Mouse (Mus musculus): ENCODE measurements around the gene Dnase2a. TPM values are rescaled to one million over a fixed set of nuclear protein-coding genes. Genes with fewer than 3 reads are reported as not detected.

The Dnase2a gene
- polyA plus RNA-seq, 1 experiment = 9.0 TPM

DNA sequence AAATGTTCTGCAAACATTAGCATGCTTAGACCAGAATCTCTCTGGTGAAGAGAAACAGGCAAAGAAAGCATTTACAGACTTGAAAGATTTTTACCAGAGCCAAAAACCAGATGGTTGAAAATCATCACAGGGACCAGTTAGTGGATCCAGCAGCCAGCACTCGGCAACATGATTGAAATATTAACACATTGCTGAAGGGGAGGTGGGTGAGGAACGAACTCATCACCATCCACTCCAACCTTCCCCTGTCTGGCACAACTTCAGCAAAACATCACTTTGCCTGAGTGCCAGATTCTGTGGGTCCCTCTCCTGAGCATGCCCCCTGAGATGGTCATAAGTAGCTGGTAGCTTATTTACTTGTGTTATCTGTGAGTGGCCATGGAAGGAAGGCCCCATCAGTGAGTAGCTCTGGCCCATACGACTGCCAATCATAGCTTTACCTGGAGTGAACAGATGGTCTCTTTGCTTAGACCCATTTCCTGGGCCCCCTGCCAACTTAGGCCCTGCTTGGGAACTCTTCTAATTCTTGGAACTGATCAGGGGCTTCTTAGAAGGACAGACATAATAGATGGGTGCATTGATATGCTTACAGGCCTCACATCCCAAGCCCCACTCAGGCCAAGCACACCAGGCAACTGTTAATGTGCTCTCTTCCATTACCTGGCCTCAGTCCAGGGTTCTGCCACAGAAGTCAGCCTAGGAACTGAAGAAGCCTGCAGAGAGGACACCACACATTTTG is 30.9 kb upstream of the Dnase2a start:
- no peaks in the 10 kb centered on the region for H3K36me3 ChIP-seq (ENCODE audit: control insufficient read depth, insufficient read depth)
- H3K27me3 ChIP-seq (ENCODE audit: control insufficient read depth, insufficient read depth, insufficient read length) = no peaks in the 10 kb centered on the region
- no peaks in the 10 kb centered on the region for H3K79me2 ChIP-seq (ENCODE audit: control insufficient read depth, insufficient read depth)
- H3K4me3 ChIP-seq (ENCODE audit: insufficient read depth, poor library complexity, severe bottlenecking) = no peak overlapping the region
- TF ChIP-seq FOSL1 (IDR thresholded peaks at IDR 0.05; ENCODE audit: insufficient read depth, low read length, poor library complexity, severe bottlenecking) (no peak), MAX (IDR thresholded peaks at IDR 0.05) (no peak), USF1 (IDR thresholded peaks at IDR 0.05; ENCODE audit: low read depth) (no peak), MYOG (IDR thresholded peaks at IDR 0.05; ENCODE audit: control insufficient read depth, extremely low read depth, insufficient read length) (no peak), CEBPB (IDR thresholded peaks at IDR 0.05; ENCODE audit: low read depth) (no peak), MYOD1 (IDR thresholded peaks at IDR 0.05; ENCODE audit: control insufficient read depth, insufficient read length, low read depth) (no peak), CTCF (IDR thresholded peaks at IDR 0.05; ENCODE audit: control insufficient read depth, insufficient read depth, insufficient read length) (no peak)
- H3K79me3 ChIP-seq (ENCODE audit: low read depth) = no peaks in the 10 kb centered on the region
- no peak overlapping the region for H3ac ChIP-seq (ENCODE audit: control insufficient read depth, insufficient read length, low read depth)

DNA sequence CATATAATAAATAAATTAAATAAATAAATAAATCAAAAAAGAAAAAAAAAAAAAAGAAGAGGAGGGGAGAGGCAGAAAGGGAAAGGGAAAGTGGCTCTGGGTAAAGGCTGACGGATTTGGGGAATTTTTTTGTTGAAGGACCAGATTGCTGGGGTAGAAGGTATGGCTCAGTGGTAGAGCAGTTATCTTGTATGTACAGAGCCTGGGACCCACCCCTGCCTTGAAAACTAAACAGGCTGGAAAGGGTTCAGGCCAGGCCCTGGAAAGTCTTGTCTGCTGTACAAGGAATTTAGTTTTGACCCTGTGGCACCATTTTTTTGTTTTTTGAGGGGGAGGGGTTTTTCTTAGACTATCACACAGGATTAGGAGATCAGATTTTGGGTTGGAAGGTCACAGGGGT is 29.4 kb upstream of the Dnase2a start:
- Histone ChIP-seq H3K36me3 (ENCODE audit: control insufficient read depth, insufficient read depth) (no peaks in the 10 kb centered on the region), H3K27me3 (ENCODE audit: control insufficient read depth, insufficient read depth, insufficient read length) (no peaks in the 10 kb centered on the region), H3ac (ENCODE audit: control insufficient read depth, insufficient read length, low read depth) (no peak overlapping the region)

DNA sequence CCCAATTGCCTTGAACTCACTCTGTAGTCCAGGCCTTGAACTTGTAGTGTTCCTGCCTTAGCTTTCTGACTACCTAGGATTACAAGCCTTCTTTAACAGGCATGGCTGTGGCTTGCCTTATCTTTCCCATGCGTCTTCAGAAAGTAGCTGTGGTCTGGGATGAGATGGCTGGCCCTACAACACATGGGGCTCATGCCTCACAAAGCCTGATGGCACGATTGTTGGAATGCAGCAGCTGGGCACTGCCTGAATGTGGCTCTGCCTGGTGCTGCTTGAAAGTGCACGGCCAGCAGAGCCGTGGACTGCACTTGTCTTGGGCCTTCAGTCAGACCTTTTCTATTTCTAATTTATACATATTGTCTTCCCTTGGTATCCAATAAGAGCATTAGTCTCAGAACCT is 23.6 kb upstream of the Dnase2a start:
- no peaks in the 10 kb centered on the region for H3K27me3 ChIP-seq (ENCODE audit: control insufficient read depth, insufficient read depth, insufficient read length)
- TF ChIP-seq CEBPB (IDR thresholded peaks at IDR 0.05; ENCODE audit: low read depth) (no peak), MYOD1 (IDR thresholded peaks at IDR 0.05; ENCODE audit: control insufficient read depth, insufficient read length, low read depth) (no peak), USF1 (IDR thresholded peaks at IDR 0.05; ENCODE audit: low read depth) (no peak), FOSL1 (IDR thresholded peaks at IDR 0.05; ENCODE audit: insufficient read depth, low read length, poor library complexity, severe bottlenecking) (no peak), MAX (IDR thresholded peaks at IDR 0.05) (no peak), CTCF (IDR thresholded peaks at IDR 0.05; ENCODE audit: control insufficient read depth, insufficient read depth, insufficient read length) (no peak), MYOG (IDR thresholded peaks at IDR 0.05; ENCODE audit: control insufficient read depth, extremely low read depth, insufficient read length) (no peak)

More for the DNA sequence above, 29.4 kb upstream of the Dnase2a start:
- no peak for TF ChIP-seq CEBPB (IDR thresholded peaks at IDR 0.05; ENCODE audit: low read depth)
- no peak for TF ChIP-seq MYOG (IDR thresholded peaks at IDR 0.05; ENCODE audit: control insufficient read depth, extremely low read depth, insufficient read length)
- TF ChIP-seq CTCF (IDR thresholded peaks at IDR 0.05; ENCODE audit: control insufficient read depth, insufficient read depth, insufficient read length) = no peak
- TF ChIP-seq MAX (IDR thresholded peaks at IDR 0.05) = no peak
- TF ChIP-seq FOSL1 (IDR thresholded peaks at IDR 0.05; ENCODE audit: insufficient read depth, low read length, poor library complexity, severe bottlenecking) = no peak
- no peak for TF ChIP-seq MYOD1 (IDR thresholded peaks at IDR 0.05; ENCODE audit: control insufficient read depth, insufficient read length, low read depth)
- TF ChIP-seq USF1 (IDR thresholded peaks at IDR 0.05; ENCODE audit: low read depth) = no peak
- no peaks in the 10 kb centered on the region for H3K79me2 ChIP-seq (ENCODE audit: control insufficient read depth, insufficient read depth)
- H3K4me3 ChIP-seq (ENCODE audit: insufficient read depth, poor library complexity, severe bottlenecking) = no peak overlapping the region
- no peaks in the 10 kb centered on the region for H3K79me3 ChIP-seq (ENCODE audit: low read depth)

DNA sequence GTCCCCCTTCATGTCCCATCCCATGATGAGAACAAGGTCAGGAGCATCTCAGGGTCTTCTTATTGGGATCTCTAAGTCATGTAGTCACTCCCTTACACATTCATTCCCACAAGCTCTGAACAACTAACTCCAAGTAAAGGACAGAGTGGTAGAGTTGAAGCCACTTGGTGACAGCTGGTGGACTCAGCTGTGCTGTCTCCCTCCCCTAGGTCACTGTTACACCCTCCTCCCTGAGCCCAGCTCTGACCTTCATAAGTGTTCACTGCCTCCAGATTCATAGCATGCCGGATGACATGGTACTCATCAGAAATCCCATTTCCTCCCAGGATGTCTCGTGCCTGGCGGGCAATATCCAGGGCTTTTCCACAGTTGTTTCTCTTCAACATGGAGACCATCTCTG is 20.1 kb upstream of the Dnase2a start:
- TF ChIP-seq MAX (IDR thresholded peaks at IDR 0.05) (no peak), MYOD1 (IDR thresholded peaks at IDR 0.05; ENCODE audit: control insufficient read depth, insufficient read length, low read depth) (no peak), CTCF (IDR thresholded peaks at IDR 0.05; ENCODE audit: control insufficient read depth, insufficient read depth, insufficient read length) (no peak), CEBPB (IDR thresholded peaks at IDR 0.05; ENCODE audit: low read depth) (no peak), USF1 (IDR thresholded peaks at IDR 0.05; ENCODE audit: low read depth) (no peak), FOSL1 (IDR thresholded peaks at IDR 0.05; ENCODE audit: insufficient read depth, low read length, poor library complexity, severe bottlenecking) (no peak), MYOG (IDR thresholded peaks at IDR 0.05; ENCODE audit: control insufficient read depth, extremely low read depth, insufficient read length) (no peak)
- Histone ChIP-seq H3K4me3 (ENCODE audit: insufficient read depth, poor library complexity, severe bottlenecking) (no peak overlapping the region), H3K27me3 (ENCODE audit: control insufficient read depth, insufficient read depth, insufficient read length) (no peaks in the 10 kb centered on the region), H3K79me3 (ENCODE audit: low read depth) (no peaks in the 10 kb centered on the region), H3ac (ENCODE audit: control insufficient read depth, insufficient read length, low read depth) (no peak overlapping the region), H3K36me3 (ENCODE audit: control insufficient read depth, insufficient read depth) (no peaks in the 10 kb centered on the region), H3K79me2 (ENCODE audit: control insufficient read depth, insufficient read depth) (no peaks in the 10 kb centered on the region)

More for the DNA sequence above, 23.6 kb upstream of the Dnase2a start:
- Histone ChIP-seq H3ac (ENCODE audit: control insufficient read depth, insufficient read length, low read depth) (no peak overlapping the region), H3K36me3 (ENCODE audit: control insufficient read depth, insufficient read depth) (no peaks in the 10 kb centered on the region), H3K4me3 (ENCODE audit: insufficient read depth, poor library complexity, severe bottlenecking) (no peak overlapping the region), H3K79me2 (ENCODE audit: control insufficient read depth, insufficient read depth) (no peaks in the 10 kb centered on the region), H3K79me3 (ENCODE audit: low read depth) (no peaks in the 10 kb centered on the region)

DNA sequence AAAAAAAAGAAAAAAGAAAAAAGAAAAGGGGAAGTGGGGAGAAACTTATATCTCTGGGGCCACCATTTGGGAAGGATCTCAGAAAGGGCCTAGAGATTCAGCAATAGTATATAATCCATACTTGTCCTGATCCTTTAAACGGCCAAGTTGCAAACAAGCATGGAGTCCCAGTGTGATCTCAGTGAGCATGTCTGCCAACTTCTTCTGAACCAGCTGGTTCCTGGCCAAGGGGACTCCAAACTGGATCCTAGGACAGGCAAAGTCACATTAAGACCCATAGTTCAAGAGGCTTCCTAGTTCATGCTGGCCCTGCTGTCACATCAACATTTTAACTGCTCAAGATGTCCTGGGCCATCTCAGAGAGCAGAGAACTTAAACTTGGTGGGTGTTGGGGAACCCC is 19.2 kb upstream of the Dnase2a start:
- Histone ChIP-seq H3ac (ENCODE audit: control insufficient read depth, insufficient read length, low read depth) (no peak overlapping the region), H3K36me3 (ENCODE audit: control insufficient read depth, insufficient read depth) (no peaks in the 10 kb centered on the region), H3K27me3 (ENCODE audit: control insufficient read depth, insufficient read depth, insufficient read length) (no peaks in the 10 kb centered on the region), H3K79me3 (ENCODE audit: low read depth) (no peaks in the 10 kb centered on the region), H3K79me2 (ENCODE audit: control insufficient read depth, insufficient read depth) (no peaks in the 10 kb centered on the region), H3K4me3 (ENCODE audit: insufficient read depth, poor library complexity, severe bottlenecking) (no peak overlapping the region)
- TF ChIP-seq CEBPB (IDR thresholded peaks at IDR 0.05; ENCODE audit: low read depth) (no peak), USF1 (IDR thresholded peaks at IDR 0.05; ENCODE audit: low read depth) (no peak), CTCF (IDR thresholded peaks at IDR 0.05; ENCODE audit: control insufficient read depth, insufficient read depth, insufficient read length) (no peak), MAX (IDR thresholded peaks at IDR 0.05) (no peak), FOSL1 (IDR thresholded peaks at IDR 0.05; ENCODE audit: insufficient read depth, low read length, poor library complexity, severe bottlenecking) (no peak), MYOG (IDR thresholded peaks at IDR 0.05; ENCODE audit: control insufficient read depth, extremely low read depth, insufficient read length) (no peak), MYOD1 (IDR thresholded peaks at IDR 0.05; ENCODE audit: control insufficient read depth, insufficient read length, low read depth) (no peak)
